Mouse (Mus musculus) spleen, adult 12 weeks (tissue): ENCODE data around the gene Napsa.

Experiments used
- DNase-seq: peaks from one replicate; pipeline ENCODE4 v3.0.0; 2022; ENCODE audit warnings: low spot score

The Napsa gene

DNA sequence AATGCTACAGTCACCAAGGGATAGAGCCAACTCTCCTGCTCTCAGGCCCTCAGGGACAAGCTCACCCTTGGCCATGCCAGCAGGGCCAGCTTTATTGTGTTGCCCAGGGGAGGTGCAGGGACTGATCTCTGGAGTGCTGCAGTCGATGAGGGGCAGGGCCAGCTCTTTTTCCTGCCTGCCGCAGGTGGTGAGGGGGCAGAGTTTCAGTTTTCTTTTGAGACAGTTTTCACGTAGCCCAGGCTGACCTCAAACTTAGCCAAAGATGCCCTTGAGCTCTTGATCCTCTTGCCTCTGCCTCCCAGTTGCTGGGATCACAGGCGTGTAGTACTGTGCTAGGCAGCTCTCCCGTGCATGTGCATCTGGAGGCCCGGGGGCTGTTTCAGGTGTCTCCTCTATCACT is 1.2 kb upstream of the Napsa start:
- no peak for DNase-seq

DNA sequence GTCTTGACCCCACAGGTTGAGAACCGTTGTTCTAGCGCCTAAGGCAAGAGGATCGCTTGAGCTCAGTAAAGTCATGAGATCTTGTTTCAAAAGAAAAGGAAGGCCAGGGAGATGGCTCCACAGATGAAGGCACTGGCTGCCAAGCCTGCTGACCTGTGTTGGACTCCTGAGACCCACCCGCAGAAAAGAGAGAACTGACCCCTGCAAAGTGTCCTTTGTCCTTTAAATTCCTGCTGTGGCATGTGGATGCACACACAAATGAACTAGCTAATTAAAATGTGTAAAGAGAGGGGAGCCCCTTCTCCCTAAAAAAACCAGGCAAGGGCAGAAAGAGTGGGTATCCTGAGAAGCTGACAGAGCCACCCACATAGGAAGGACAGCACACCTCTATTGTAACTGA is 369 bp upstream of the Napsa start:
- no peak for DNase-seq

DNA sequence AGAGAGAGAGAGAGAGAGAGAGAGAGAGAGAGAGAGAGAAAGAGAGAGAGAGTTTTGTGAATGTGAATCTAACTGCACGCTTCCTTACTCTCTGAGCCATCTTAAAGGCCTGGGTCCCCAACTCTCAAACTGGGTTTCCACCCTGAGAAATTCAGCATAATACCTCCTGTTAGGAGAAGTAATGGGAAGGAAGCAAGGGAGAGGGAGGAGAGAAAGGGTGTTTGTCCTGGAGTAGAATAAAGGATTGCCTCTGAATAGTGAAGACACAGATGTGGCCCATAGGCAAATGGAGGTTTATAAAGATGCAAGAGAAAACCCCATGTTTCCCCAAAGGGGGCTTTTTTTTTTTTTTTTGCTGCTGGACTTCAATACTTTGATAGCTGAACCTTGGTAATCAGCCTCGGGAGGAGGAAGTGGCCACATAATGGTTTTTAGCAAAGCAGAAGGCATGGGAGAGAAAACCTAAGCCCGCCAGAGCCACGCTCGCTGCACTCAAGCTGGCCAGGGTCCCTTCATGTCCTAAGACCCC is 840 bp downstream of the Napsa start:
- no peak for DNase-seq

DNA sequence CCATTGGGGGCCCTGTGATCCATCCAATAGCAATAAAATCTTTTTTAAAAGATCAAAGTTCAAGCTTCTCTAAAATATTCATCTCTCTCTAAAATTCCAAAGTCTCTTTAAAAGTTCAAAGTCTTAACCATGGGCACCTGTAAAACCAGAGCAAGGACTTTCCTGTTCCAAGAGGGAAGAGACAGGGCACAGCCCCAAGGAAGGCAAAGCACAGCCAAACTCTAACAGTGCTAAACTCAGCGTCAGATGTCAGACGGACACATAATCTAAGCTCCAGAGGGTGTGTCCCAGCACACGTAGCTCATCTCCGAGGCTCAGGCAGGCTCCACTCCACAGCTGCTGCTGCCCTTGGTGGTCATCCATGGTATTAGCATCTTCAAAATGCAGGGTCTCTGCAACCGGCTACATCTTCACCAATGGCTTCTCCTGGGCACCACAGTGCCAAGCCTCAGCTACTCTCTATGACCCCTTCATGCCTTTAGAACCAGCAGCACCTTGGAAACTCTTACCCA is 4.2 kb downstream of the Napsa start:
- no peak for DNase-seq

DNA sequence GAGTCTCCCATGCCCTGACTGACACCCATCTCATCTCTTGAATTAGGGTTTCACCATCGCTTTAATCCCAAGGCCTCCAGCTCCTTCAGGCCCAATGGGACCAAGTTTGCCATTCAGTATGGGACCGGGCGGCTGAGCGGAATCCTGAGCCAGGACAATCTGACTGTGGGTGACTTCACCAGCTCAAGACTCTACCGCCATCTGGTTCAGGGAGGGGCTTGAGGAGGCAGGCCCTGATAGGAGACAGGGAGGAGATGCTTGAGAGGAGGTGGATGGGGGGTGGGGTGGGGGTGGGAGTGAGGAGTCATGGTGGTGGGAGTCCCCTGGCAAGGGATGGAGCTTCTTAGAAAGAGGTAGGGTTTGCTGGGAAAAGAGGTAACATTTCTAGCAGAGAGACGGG is 9.5 kb downstream of the Napsa start:
- DNase-seq = no peak

DNA sequence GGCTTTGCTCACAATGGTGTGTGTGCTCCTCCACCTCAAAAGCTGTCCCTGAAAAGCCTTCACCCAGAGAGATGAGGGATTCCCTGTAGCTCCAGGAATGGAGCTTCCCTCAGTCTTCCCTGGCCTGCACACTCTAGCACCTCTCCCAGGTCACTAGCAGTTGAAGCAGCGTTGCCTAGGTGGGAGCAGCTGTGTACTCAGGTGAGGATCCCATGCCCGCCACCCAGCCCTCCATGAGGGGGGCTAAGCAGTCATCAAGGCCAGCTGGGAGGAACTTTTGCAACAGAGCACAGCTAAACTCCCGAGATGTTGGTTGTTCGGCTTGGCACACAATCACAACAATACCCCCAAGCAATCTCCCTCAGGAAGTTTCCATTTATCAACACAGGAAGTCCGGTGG is 10.5 kb downstream of the Napsa start:
- no peak for DNase-seq

DNA sequence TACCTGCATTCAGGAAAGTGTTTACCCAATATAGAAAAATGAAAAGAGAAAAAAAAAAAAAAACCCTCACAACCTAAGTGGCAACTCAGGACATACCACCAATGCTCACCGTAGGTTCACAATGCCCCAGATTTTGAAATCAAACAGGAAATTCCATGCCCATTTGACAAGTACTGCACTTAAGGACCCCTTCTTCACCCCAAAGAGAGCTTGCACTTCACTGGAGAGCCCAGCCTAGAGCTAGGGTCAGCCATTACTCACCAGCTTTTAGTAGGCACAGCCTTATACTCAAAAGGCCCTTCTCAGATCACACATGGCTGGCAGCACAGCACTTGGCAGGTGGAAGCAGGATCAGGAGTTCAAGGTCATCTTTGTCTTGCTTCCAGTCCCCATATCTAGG is 11.0 kb downstream of the Napsa start:
- no peak for DNase-seq

DNA sequence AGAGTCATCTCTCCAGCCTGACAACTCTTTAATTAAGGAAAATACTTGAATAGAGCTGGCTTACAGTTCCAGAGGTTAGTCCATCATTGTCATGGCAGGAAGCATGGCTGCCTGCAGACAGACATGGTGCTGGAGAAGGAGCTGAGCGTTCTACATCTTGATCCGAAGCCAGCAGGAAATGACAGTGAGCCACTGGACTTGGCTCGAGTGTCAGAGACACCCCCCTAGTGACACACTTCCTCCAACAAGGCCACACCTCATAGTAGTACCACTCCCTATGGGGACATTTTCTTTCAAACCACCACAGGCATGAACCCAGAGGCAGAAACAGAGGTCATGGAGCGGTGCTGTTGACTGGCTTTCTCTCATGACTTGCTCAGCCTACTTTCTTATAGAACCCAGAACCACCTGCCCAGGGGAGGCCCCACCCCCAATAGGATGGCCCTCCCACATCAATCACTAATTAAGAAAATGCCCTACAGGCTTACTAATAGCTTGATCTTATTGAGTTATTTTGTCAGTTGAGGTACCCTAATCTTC is 12.2 kb downstream of the Napsa start:
- no peak for DNase-seq

DNA sequence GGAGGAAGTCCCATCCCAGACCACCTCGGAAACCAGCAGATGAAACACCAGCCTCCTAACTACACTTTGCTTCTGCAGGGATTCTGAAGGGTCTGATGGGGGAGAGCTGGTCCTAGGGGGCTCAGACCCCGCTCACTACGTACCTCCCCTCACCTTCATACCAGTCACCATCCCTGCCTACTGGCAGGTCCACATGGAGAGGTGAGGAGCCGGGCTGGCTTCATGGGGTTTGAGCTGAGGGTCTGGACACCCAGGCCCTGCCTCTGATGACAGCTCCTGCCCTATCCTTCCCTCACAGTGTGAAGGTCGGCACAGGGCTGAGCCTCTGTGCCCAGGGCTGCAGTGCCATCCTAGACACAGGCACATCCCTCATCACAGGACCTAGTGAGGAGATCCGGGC is 12.7 kb downstream of the Napsa start:
- no peak for DNase-seq

DNA sequence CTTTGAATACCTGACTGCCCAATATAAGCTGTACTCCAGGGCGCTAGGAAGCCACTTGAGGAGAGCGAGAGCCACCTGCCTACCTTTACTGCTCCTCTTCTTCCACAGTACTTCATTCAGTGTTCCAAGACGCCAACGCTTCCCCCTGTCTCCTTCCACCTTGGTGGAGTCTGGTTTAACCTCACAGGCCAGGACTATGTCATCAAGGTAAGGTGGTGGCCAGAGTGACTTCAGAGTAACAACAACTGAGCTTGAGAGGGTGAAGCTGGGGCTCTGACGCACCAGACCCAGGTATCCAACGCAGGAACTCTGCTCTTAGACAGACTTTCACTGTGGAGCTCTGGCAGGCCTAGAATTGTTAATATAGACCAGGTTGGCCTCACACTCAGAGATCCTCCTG is 13.4 kb downstream of the Napsa start:
- DNase-seq = no peak

DNA sequence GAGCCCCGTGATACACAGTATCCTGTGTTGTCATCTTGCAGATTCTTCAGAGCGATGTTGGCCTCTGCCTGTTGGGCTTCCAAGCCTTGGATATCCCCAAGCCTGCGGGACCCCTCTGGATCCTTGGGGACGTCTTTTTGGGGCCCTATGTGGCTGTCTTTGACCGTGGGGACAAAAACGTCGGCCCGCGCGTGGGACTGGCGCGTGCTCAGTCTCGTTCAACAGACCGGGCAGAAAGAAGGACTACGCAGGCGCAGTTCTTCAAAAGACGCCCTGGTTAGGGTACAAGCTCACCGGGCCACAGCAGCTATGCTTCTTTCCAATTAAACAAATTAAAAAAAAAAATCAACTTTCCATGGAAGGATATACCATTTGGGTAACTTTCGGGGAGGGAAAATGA is 14.3 kb downstream of the Napsa start:
- no peak for DNase-seq

DNA sequence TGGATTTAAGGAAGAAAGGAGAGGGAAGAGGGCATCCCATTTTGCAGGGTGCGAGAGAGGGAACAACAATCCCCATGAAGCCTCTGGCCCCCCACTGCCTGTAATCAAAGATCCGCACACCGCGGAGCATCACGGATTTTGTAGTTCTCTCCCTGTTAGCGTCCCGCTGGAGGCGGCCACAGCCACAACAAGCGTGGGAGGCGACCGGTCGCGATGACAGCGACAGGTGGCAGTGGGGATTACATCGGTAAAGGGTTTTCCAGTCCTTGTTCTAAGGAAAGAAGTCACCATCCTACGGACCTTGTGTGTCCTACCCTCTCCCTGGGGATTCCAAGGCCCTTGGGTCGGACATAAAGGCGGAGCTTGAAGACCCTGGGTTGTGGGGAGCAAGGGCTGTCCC is 14.8 kb downstream of the Napsa start:
- DNase-seq = no peak

DNA sequence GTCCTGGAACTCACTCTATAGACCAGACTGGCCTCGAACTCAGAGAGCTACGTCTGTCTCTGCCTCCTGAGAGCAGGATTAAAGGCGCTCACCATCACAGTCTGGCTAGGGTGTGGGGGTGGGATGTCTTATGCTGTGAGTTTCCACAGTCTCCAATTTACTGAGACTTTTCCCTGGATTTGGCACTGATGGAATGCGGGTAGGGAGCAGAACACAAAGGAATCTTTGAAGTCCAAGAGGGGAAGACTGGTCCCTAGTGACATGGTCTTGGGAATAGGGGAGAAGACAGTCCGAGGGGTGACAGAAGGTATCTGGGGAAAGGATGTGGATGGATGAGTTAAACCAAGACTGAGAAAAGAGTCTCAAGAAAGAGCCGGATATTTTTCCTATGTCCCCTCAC is 15.5 kb downstream of the Napsa start:
- no peak for DNase-seq

DNA sequence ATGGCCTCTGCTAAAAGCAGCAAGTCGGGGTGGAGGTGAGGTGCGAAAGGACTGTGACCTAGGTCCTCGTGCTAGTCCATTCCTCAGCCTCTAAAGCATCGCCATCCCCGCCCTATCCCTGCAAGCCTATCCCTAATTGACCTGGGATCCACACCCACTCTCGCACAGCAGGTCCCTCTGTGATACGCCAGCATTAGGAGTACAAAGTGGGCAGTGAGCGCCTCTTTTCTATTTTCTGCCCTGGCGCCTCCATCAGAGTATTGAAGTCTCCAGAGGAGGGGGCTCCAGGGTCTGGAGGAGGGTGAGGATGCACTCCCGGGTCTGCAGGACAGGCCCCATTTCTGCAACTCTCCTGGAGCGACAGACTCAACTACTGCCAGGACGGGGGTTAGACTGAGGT is 16.2 kb downstream of the Napsa start:
- no peak for DNase-seq

DNA sequence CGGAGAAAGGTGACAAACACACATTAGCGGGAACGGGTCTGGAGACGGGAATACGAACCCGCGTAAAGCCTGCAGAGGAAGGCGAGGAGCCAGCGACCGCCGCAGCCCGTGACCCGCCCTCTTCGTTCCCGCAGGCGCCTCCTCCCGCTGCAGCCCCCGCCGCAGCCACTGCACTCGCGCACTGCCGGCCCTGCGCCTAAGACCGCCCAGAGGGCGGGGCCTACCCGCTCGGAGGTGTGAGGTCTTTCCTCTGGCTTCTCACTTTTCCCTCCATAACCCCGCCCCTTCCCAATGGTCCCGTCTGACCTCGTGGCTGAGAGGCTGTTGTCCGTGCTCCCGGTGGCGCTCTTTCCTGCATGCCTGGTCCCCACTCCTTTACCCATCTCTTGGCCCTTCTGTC is 17.0 kb downstream of the Napsa start:
- no peak for DNase-seq

DNA sequence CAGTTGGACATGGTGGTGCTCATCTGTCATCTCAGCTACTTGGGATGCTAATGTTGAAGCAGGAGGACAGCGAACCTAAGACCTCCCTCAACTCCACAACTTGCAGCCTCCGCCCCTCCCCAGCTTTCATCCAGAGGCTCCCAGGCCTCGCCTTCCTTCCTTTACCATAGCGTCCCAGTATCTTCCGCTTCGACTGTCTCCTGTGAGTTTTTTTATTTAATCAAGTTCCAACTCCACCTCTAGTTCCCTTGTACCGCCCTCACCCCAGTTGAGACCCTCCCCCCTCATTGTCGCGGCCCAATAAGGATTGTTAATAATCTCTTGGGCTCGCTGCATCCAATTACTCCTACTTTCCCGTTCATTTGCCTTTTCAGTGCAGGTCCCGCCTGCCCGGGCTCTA is 17.8 kb downstream of the Napsa start:
- no peak for DNase-seq

DNA sequence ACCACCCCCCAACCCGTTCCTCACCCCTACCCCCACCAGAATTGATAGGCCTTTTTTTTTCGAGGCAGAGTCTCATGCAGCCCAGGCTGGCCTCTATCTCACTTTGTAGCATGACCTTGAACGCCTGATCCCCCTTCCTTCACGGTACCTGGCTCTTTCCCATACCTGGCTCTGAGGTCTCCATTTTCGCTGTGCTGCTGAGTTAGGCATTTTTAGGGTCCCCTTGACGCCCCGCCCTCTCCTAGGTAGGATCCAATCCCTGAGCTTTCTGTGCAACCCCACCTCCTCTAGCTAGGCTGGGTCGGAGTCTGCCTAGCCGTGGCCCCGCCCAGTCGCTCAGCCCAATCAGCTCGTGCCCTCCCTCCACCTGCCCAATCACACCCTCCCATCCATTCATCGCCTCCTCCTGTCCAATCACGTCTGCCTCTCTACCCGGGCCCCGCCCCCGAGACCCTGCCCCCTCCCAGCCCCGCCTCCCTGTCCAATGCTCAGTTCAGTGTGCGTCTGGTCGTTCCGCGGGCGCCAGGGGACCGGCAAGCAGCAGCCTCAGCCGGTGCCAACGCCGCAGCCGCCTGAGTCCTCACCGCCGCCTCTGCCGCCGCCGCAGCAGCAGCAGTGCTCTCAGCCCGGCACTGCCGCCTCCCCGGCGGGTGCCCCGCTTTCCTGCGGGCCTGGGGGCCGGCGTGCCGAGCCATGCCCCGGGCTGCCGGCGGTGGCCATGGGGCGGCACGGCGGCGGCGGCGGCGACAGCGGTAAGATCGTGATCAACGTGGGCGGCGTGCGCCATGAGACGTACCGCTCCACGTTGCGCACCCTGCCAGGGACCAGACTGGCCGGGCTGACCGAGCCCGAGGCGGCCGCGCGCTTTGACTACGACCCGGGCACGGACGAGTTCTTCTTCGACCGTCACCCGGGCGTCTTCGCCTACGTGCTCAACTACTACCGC is 18.5 kb downstream of the Napsa start, which contains the start of gene Kcnc3:
Kcnc3 (plus strand) TSS at position 263 of the 946 bp plus-strand sequence.
- peak; percentile 67 for DNase-seq

DNA sequence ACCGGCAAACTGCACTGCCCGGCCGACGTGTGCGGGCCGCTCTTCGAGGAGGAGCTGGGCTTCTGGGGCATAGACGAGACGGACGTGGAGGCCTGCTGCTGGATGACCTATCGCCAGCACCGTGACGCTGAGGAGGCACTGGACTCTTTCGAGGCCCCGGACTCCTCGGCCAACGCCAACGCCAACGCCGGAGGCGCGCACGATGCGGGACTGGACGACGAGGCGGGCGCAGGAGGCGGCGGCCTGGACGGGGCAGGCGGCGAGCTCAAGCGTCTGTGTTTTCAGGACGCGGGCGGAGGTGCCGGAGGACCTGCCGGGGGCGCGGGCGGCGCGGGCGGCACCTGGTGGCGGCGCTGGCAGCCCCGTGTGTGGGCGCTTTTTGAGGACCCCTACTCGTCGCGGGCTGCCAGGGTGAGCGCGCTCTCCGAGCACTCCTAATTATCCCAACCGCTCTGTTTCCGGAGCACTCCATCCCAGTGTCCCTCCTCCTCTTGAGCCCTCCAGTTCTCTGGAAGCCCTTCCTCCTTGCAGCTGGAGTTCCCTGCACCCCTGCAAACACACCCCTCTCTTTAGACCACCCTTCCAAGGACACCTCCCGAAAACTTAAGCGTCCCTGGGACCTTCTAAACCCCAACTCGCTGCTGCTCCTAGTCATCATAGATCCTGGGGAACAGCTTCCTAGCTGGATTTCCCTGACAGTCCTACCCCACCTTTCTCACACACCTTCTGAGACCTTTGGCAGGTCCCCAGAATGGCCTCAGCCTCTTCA is 19.4 kb downstream of the Napsa start:
- no peak for DNase-seq

DNA sequence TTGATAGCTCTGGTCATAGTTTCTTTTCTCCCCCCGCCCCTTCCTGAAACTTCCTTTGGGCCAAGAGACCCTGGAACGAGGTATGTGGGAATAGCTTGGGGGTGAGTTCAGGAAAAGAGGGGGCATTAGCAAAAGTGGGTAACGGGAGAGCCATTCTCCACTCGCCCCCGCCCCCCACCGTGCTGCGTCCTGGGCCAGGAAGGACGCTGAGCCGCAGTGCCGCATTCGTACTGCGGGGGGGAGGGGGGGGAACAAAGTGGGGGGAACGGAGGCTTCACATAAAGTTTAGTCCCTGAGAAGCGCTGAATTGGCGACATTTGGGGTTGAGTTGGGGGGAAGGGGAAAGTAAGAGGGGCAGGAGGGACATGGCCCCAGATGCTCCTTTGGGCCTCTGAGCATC is 20.9 kb downstream of the Napsa start:
- no peak for DNase-seq

DNA sequence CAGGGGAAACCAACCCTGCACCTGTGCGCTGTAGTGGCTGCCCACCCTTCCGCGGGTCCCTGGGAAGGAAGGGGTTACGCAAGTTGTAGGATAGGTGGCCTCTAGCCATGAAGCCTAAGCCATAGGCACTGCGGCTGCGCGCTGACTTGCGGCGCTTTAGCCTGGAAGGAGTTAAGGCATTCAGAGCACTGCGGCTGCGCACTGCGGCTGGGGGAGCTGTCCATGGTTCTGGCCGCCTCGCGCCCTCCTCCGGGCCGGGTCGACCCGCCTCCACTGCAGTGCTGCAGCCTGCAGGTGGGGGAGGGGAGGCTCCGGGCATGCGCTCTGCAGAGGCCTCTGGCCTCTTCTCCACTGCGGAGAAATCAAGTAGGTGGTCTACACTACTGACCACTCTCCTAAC is 21.6 kb downstream of the Napsa start:
- DNase-seq = peak; percentile 43

DNA sequence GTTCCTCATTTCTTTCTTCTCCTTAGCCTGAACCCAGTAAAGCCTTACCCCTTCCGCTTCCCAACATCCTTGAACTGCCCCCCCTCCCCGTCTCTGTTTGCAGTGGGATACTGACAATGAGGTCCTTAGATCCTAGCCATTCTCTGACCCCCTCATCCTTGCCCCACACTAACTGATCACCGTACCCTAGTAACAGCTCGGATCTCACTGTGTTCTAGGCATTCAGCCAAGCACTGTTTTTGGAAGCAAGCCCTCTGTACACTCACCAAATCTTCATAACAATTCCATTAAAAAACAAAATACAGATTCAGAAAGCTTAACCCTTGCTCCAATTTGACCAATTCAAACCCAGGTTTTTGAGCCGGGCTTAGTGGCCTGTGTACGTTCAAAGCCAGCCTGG is 22.1 kb downstream of the Napsa start:
- no peak for DNase-seq

DNA sequence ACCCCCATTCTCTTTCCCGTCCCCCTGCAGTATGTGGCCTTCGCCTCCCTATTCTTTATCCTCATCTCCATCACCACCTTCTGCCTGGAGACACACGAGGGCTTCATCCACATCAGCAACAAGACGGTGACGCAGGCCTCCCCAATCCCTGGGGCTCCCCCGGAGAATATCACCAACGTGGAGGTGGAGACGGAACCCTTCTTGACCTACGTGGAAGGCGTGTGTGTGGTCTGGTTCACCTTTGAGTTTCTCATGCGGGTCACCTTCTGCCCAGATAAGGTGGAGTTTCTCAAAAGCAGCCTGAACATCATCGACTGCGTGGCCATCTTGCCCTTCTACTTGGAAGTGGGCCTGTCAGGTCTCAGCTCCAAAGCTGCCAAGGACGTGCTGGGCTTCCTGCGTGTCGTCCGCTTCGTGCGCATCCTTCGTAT is 23.0 kb downstream of the Napsa start:
- no peak for DNase-seq

DNA sequence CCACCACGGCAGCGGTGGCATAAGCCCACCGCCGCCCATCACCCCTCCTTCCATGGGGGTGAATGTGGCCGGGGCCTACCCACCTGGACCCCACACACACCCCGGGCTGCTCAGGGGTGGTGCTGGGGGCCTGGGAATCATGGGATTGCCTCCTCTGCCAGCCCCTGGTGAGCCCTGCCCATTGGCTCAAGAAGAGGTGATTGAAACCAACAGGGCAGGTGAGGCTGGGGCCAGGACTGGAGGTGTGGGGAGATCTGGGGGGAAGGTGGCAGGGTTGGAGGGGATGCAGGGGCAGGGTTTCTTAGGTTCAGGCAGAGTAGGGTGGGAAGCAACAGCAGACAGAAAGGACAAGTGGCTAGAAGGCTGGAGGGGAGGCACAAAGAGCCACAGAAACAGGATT is 23.9 kb downstream of the Napsa start:
- DNase-seq = no peak
